Mouse (Mus musculus) cerebellum, adult 2 months (tissue): ENCODE measurements around the gene Erich6b.

Source experiments
- CTCF ChIP-seq: fragments of 200-500 bp; IDR thresholded peaks from 2 replicates; pipeline ENCODE4 v1.5.1; 2011; ENCODE audit warnings: low read depth, mild to moderate bottlenecking, control low read depth, low read length, moderate library complexity, borderline replicate concordance; ENCODE audit not compliant: insufficient read depth
- POLR2A ChIP-seq: fragments of 200-500 bp; IDR thresholded peaks from 2 replicates; pipeline ENCODE4 v1.6.1; 2011; ENCODE audit warnings: low read length, control low read depth, borderline replicate concordance; ENCODE audit not compliant: insufficient read depth

DNA sequence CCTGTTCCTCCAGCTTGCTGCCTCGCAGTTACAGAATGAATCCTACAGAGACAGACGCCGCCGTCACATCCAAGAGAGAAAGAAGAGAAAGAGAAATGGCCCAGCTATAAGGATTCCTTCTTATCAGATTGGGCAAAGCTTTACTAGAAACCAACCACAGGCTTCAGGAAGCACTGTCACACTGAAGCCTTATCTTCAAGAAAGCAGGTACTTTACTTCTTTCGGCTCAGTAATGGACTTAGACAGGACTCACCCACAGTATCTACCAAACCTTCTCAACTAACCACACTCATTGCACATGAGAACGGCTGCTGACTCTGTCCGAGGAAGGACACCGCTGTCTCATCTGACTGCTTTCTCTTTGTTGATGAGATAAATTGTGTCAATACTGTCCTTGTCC lies 13.2 kb upstream of the Erich6b start:
- no peak for TF ChIP-seq CTCF
- no peak for TF ChIP-seq POLR2A
